Mouse (Mus musculus) erythroblast, embryonic 14.5 days (primary cell): ENCODE results near the gene Fank1.

Experiments
- GATA1 ChIP-seq: IDR thresholded peaks from 2 replicates; pipeline ENCODE4 v1.6.1; 2012; ENCODE audit warnings: low read length, inconsistent platforms, mixed read lengths
- TAL1 ChIP-seq: IDR thresholded peaks from 3 replicates; pipeline ENCODE4 v1.6.1; 2012; ENCODE audit warnings: low read length, inconsistent platforms, mixed read lengths

GRCm38 (mm10) chr7:133839546-133839945, 62.9 kb downstream of the Fank1 start:
- TF ChIP-seq GATA1 = no peak
- TF ChIP-seq TAL1 = no peak
